Mouse (Mus musculus) MEL (cell line): ENCODE results near the gene Lmx1a. TPM values are rescaled to one million over a fixed set of nuclear protein-coding genes. Genes with fewer than 3 reads are reported as not detected.

Experiments
- DNase-seq: peaks from one replicate; pipeline ENCODE4 v3.0.0; 2011; ENCODE audit warnings: low read depth, low spot score
- H3K27ac ChIP-seq: 2 replicates; pipeline ENCODE4 v1.5.1; 2012; ENCODE audit warnings: low read depth, mild to moderate bottlenecking, control low read depth, low read length, moderate library complexity; ENCODE audit not compliant: control insufficient read depth
- H3K27me3 ChIP-seq, 2 experiments: fragments of 150-350 bp in 1 of 2; sonication (generic) in 1 of 2; 2 replicates each; pipeline ENCODE4 v1.6.1; 2012; ENCODE audit warnings: low read length in 2 of 2, mild to moderate bottlenecking in 2 of 2, improper control_type of control experiment in 1 of 2, moderate library complexity in 1 of 2; ENCODE audit not compliant: insufficient read depth in 2 of 2, control insufficient read depth in 1 of 2
- H3K36me3 ChIP-seq, 2 experiments: 2 replicates each; pipeline ENCODE4 v1.6.1; 2012 to 2014; ENCODE audit warnings: low read length in 2 of 2, improper control_type of control experiment in 1 of 2, inconsistent platforms in 1 of 2, mild to moderate bottlenecking in 1 of 2; ENCODE audit not compliant: insufficient read depth in 2 of 2, control insufficient read depth in 1 of 2
- H3K4me1 ChIP-seq, 2 experiments: fragments of 150-350 bp in 1 of 2; sonication (generic) in 1 of 2; 2 replicates each; pipeline ENCODE4 v1.6.1; 2012; ENCODE audit warnings: low read length in 2 of 2, improper control_type of control experiment in 1 of 2, mild to moderate bottlenecking in 1 of 2; ENCODE audit not compliant: insufficient read depth in 2 of 2, control insufficient read depth in 1 of 2
- H3K4me3 ChIP-seq, 2 experiments: fragments of 150-350 bp in 1 of 2; sonication (generic) in 1 of 2; 2 replicates each; pipeline ENCODE4 v1.5.1; 2012; ENCODE audit warnings: low read depth in 2 of 2, low read length in 2 of 2, mild to moderate bottlenecking in 2 of 2, moderate library complexity in 2 of 2, control low read depth in 1 of 2, improper control_type of control experiment in 1 of 2; ENCODE audit not compliant: control insufficient read depth in 1 of 2, insufficient read depth in 1 of 2
- H3K79me2 ChIP-seq: 2 replicates; pipeline ENCODE4 v1.6.1; 2012; ENCODE audit warnings: mild to moderate bottlenecking, low read length, moderate library complexity; ENCODE audit not compliant: control insufficient read depth, poor library complexity, insufficient read depth
- H3K9ac ChIP-seq: 2 replicates; pipeline ENCODE4 v1.6.1; 2012; ENCODE audit warnings: low read depth, mild to moderate bottlenecking, control low read depth, low read length, moderate library complexity; ENCODE audit not compliant: control insufficient read depth, poor library complexity, severe bottlenecking
- H3K9me3 ChIP-seq: fragments of 150-350 bp; sonication (generic); replicated peaks from 2 replicates; pipeline ENCODE4 v1.6.1; 2012; ENCODE audit warnings: mild to moderate bottlenecking, low read length, improper control_type of control experiment, moderate library complexity; ENCODE audit not compliant: insufficient read depth
- CHD2 ChIP-seq: IDR thresholded peaks from 2 replicates; pipeline ENCODE4 v1.6.1; 2011; ENCODE audit warnings: low read length, improper control_type of control experiment
- CTCF ChIP-seq, 3 experiments: IDR thresholded peaks in 2 of 3; conservative IDR thresholded peaks in 1 of 3; 2 replicates each; pipeline ENCODE4 v1.5.1; 2011 to 2012; ENCODE audit warnings: low read length in 3 of 3, low read depth in 2 of 3, mild to moderate bottlenecking in 2 of 3, improper control_type of control experiment in 1 of 3, inconsistent platforms in 1 of 3, mixed read lengths in 1 of 3, moderate library complexity in 1 of 3; ENCODE audit not compliant: control insufficient read depth in 1 of 3, insufficient read depth in 1 of 3, poor library complexity in 1 of 3, severe bottlenecking in 1 of 3
- ELF1 ChIP-seq: IDR thresholded peaks from 2 replicates; pipeline ENCODE4 v1.6.1; 2014; ENCODE audit warnings: low read depth, mild to moderate bottlenecking, inconsistent platforms, low read length, improper control_type of control experiment, moderate library complexity
- EP300 ChIP-seq, 2 experiments: IDR thresholded peaks; 2 replicates each; pipeline ENCODE4 v1.6.1; 2011; ENCODE audit warnings: improper control_type of control experiment in 2 of 2, low read length in 2 of 2, low read depth in 1 of 2, mild to moderate bottlenecking in 1 of 2
- ETS1 ChIP-seq: IDR thresholded peaks from 2 replicates; pipeline ENCODE4 v1.6.1; 2012; ENCODE audit warnings: low read depth, mild to moderate bottlenecking, inconsistent platforms, low read length, improper control_type of control experiment, moderate library complexity
- GATA1 ChIP-seq: IDR thresholded peaks from 2 replicates; pipeline ENCODE4 v1.6.1; 2011; ENCODE audit warnings: low read depth, low read length, improper control_type of control experiment
- JUND ChIP-seq: IDR thresholded peaks from 2 replicates; pipeline ENCODE4 v1.6.1; 2011; ENCODE audit warnings: low read depth, mild to moderate bottlenecking, improper control_type of control experiment, low read length
- KAT2A ChIP-seq: conservative IDR thresholded peaks from 2 replicates; pipeline ENCODE4 v1.6.1; 2012; ENCODE audit warnings: low read depth, low read length, improper control_type of control experiment, inconsistent platforms
- MAFK ChIP-seq: IDR thresholded peaks from 2 replicates; pipeline ENCODE4 v1.6.1; 2011; ENCODE audit warnings: low read depth, mild to moderate bottlenecking, low read length, improper control_type of control experiment, borderline replicate concordance
- MAX ChIP-seq: IDR thresholded peaks from 2 replicates; pipeline ENCODE4 v1.6.1; 2011; ENCODE audit warnings: low read length, improper control_type of control experiment
- MEF2A ChIP-seq: IDR thresholded peaks from 2 replicates; pipeline ENCODE4 v1.6.1; 2014; ENCODE audit warnings: low read depth, mild to moderate bottlenecking, inconsistent platforms, low read length, improper control_type of control experiment; ENCODE audit not compliant: poor library complexity, insufficient replicate concordance, severe bottlenecking; ENCODE audit errors: extremely low read depth
- MXI1 ChIP-seq: IDR thresholded peaks from 2 replicates; pipeline ENCODE4 v1.6.1; 2011; ENCODE audit warnings: mild to moderate bottlenecking, low read depth, low read length, improper control_type of control experiment
- MYC ChIP-seq: IDR thresholded peaks from 2 replicates; pipeline ENCODE4 v1.6.1; 2011; ENCODE audit warnings: low read depth, mild to moderate bottlenecking, low read length, improper control_type of control experiment, moderate library complexity
- NELFE ChIP-seq: IDR thresholded peaks from 2 replicates; pipeline ENCODE4 v1.6.1; 2011; ENCODE audit warnings: low read depth, low read length, improper control_type of control experiment
- POLR2A ChIP-seq, 2 experiments: IDR thresholded peaks; 2 replicates each; pipeline ENCODE4 v1.6.1; 2011 to 2012; ENCODE audit warnings: low read length in 2 of 2, mild to moderate bottlenecking in 2 of 2, control low read depth in 1 of 2, improper control_type of control experiment in 1 of 2, low read depth in 1 of 2, moderate library complexity in 1 of 2; ENCODE audit not compliant: control insufficient read depth in 1 of 2, insufficient read depth in 1 of 2, poor library complexity in 1 of 2
- RAD21 ChIP-seq: IDR thresholded peaks from 2 replicates; pipeline ENCODE4 v1.6.1; 2011; ENCODE audit warnings: mild to moderate bottlenecking, low read depth, low read length, improper control_type of control experiment
- RCOR1 ChIP-seq: IDR thresholded peaks from 2 replicates; pipeline ENCODE4 v1.6.1; 2012; ENCODE audit warnings: low read depth, mild to moderate bottlenecking, inconsistent platforms, low read length, improper control_type of control experiment
- SIN3A ChIP-seq: IDR thresholded peaks from 2 replicates; pipeline ENCODE4 v1.6.1; 2012; ENCODE audit warnings: low read length, improper control_type of control experiment, inconsistent platforms
- SMC3 ChIP-seq: IDR thresholded peaks from 2 replicates; pipeline ENCODE4 v1.6.1; 2011; ENCODE audit warnings: low read depth, low read length, improper control_type of control experiment
- TBP ChIP-seq: IDR thresholded peaks from 2 replicates; pipeline ENCODE4 v1.8.0; 2011; ENCODE audit warnings: low read depth, low read length, improper control_type of control experiment
- USF1 ChIP-seq: IDR thresholded peaks from 2 replicates; pipeline ENCODE4 v1.6.1; 2014; ENCODE audit warnings: low read depth, mild to moderate bottlenecking, inconsistent platforms, low read length, improper control_type of control experiment, moderate library complexity
- USF2 ChIP-seq, 2 experiments: IDR thresholded peaks; 2 replicates each; pipeline ENCODE4 v1.6.1; 2011 to 2012; ENCODE audit warnings: improper control_type of control experiment in 2 of 2, low read length in 2 of 2, borderline replicate concordance in 1 of 2, inconsistent platforms in 1 of 2, low read depth in 1 of 2, mild to moderate bottlenecking in 1 of 2; ENCODE audit not compliant: insufficient read depth in 1 of 2
- ZNF384 ChIP-seq: IDR thresholded peaks from 2 replicates; pipeline ENCODE4 v1.6.1; 2012; ENCODE audit warnings: low read depth, mild to moderate bottlenecking, inconsistent platforms, low read length, improper control_type of control experiment
- polyA plus RNA-seq, 2 experiments: library from polyadenylated mRNA; stranded (reverse) in 1 of 2; unstranded in 1 of 2; fragments of >175 nt in 1 of 2; fragments of >200 nt in 1 of 2; gene quantifications; 2 replicates each; pipeline versions ENCODE4 v1.2.1 to v1.2.4; 2012; ENCODE audit warnings: low replicate concordance in 2 of 2, low read depth in 1 of 2; ENCODE audit not compliant: insufficient read length in 2 of 2, insufficient read depth in 1 of 2, missing spikeins in 1 of 2
- total RNA-seq: library from RNA; depleted of rRNA; stranded (reverse); fragments of 300-350 nt; gene quantifications from 2 replicates; pipeline ENCODE4 v1.2.3, GENCODE M21; 2012

Gene Lmx1a
- total and polyA plus RNA-seq, 3 experiments = not detected

DNA sequence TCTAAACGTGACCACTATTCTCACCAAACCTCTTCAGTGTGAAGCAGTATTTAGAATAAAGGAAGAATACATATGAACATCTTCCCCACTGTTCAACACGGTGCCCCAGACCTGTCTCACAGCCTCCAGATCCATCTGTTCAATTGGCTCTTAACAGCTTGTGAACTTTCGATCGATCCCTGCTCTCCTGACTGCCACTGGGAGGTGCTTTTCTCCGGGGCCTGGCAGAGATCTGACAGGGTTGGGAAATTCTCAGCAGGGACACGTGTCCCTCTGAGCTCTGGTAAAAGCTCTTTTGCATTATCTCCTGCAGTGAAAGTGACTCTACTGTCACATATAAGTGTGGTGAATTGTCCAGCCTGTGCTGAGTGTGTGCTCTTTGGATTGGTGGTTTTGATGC is 57.6 kb downstream of the Lmx1a start:
- Histone ChIP-seq H3K27ac (no peak overlapping the region), H3K9me3 (no peaks in the 10 kb centered on the region), H3K27me3 (no peaks in the 10 kb centered on the region; a peak in 1 of 4 replicates), H3K4me1 (no peaks in the 10 kb centered on the region), H3K36me3 (no peaks in the 10 kb centered on the region), H3K4me3 (no peak overlapping the region), H3K9ac (no peak overlapping the region), H3K79me2 (no peaks in the 10 kb centered on the region)
- DNase-seq = no peak
- TF ChIP-seq MAX = no peak
- no peak for TF ChIP-seq KAT2A
- TF ChIP-seq NELFE = no peak
- TF ChIP-seq MYC = no peak
- no peak for TF ChIP-seq SMC3
- no peak for TF ChIP-seq TBP
- no peak for TF ChIP-seq CHD2
- no peak for TF ChIP-seq EP300 (IDR thresholded peaks at IDR 0.05; ENCODE audit: low read depth in 1 of 2, low read length in 2 of 2)
- no peak for TF ChIP-seq POLR2A (IDR thresholded peaks at IDR 0.05; ENCODE audit: control insufficient read depth in 1 of 2, insufficient read depth in 1 of 2, low read depth in 1 of 2, low read length in 2 of 2, poor library complexity in 1 of 2)
- TF ChIP-seq ELF1 = no peak
- TF ChIP-seq USF2 (IDR thresholded peaks at IDR 0.05; ENCODE audit: borderline replicate concordance in 1 of 2, insufficient read depth in 1 of 2, low read depth in 1 of 2, low read length in 2 of 2) = no peak
- no peak for TF ChIP-seq ZNF384
- no peak for TF ChIP-seq MXI1

DNA sequence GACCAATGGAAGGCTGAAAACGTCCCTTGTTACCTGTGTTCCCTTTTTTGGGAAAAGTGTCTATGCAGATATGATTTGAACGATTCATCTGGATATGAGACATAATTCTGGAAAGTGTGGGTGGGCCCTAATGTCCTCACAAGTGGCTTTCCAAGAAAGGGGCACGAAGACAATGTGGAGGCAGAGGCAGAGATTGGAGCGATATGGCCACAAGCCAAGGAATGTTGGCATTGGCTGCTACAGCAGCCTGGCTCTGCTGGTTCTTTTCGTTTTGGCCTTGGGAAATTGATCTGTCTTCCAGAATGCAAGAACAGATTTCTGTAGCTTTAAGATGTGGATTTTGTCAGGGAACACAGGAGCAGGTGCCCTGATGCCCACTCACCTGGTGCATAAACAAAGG is 63.6 kb downstream of the Lmx1a start:
- Histone ChIP-seq H3K4me1 (no peaks in the 10 kb centered on the region), H3K27me3 (no peaks in the 10 kb centered on the region), H3K4me3 (no peak overlapping the region), H3K9ac (no peak overlapping the region), H3K27ac (no peak overlapping the region), H3K9me3 (no peaks in the 10 kb centered on the region), H3K79me2 (no peaks in the 10 kb centered on the region), H3K36me3 (no peaks in the 10 kb centered on the region)
- TF ChIP-seq GATA1 (no peak), MAFK (no peak), RCOR1 (no peak), CTCF (IDR thresholded peaks at IDR 0.05 in 2 of 3, conservative IDR thresholded peaks at IDR 0.05 in 1 of 3; ENCODE audit: control insufficient read depth in 1 of 3, insufficient read depth in 1 of 3, low read depth in 2 of 3, low read length in 3 of 3, poor library complexity in 1 of 3, severe bottlenecking in 1 of 3) (no peak), MXI1 (no peak), SIN3A (no peak)
- no peak for DNase-seq

DNA sequence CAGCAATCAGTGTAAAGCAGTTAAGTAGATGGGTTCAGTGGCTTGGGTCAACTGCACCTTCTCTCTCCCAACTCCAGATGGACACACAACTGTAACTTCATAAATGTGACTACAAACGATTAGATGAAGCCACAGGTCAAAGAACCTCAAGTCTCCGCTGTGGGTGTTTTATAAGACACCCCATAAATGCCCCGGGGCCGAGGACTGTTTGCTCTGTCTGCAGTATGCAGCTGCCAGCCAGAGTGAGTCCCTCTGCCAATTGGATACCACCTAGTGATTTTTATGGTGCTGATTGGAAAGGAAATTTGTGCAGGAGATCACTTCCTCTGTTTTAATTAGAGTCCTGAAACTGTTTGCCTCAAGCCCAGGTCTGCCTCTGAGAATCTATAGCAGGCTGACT is 65.0 kb downstream of the Lmx1a start:
- H3K27ac ChIP-seq = no peak overlapping the region
- no peaks in the 10 kb centered on the region for H3K9me3 ChIP-seq
- no peak for TF ChIP-seq ZNF384
- TF ChIP-seq JUND = no peak
- TF ChIP-seq RCOR1 = no peak
- TF ChIP-seq ETS1 = no peak
- TF ChIP-seq MEF2A = no peak
- no peak for TF ChIP-seq USF1
- TF ChIP-seq SMC3 = no peak
- TF ChIP-seq MAFK = no peak
- no peak for TF ChIP-seq CTCF (IDR thresholded peaks at IDR 0.05 in 2 of 3, conservative IDR thresholded peaks at IDR 0.05 in 1 of 3; ENCODE audit: control insufficient read depth in 1 of 3, insufficient read depth in 1 of 3, low read depth in 2 of 3, low read length in 3 of 3, poor library complexity in 1 of 3, severe bottlenecking in 1 of 3)
- TF ChIP-seq SIN3A = no peak
- TF ChIP-seq RAD21 = no peak
- TF ChIP-seq MYC = no peak
- no peak for DNase-seq
- H3K4me3 ChIP-seq = no peak overlapping the region
- H3K79me2 ChIP-seq = no peaks in the 10 kb centered on the region
- H3K27me3 ChIP-seq = no peaks in the 10 kb centered on the region
- no peaks in the 10 kb centered on the region for H3K4me1 ChIP-seq
- H3K9ac ChIP-seq = no peak overlapping the region
- no peaks in the 10 kb centered on the region for H3K36me3 ChIP-seq
